Mouse (Mus musculus) thymus, adult 18-20 months (tissue): Measurements from ENCODE around the gene Gm37240.

ENCODE experiments used
- DNase-seq, 2 experiments: peaks; one replicate each; pipeline ENCODE4 v3.0.0; 2022; ENCODE audit warnings: mixed read lengths in 2 of 2

The Gm37240 gene

DNA sequence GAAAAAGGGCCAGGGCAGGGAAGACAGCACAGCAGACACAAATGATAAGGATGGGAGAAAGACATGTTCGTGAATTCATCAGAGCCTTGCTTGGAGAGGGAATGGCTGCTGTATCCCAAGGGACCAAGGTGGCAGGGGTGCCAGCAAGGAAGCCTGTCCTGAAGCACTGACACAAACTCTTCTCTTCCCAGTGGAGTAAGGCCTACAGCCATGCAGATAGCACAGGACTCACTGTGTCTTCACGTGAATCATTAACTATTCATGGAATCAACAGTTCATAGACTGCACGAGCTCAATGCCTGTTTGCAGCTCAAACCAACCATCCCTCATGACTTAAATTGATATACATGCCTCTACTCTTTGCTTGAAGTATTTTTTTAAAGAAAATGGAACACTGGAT, 209.4 kb downstream of the Gm37240 start:
- DNase-seq, result no peak

DNA sequence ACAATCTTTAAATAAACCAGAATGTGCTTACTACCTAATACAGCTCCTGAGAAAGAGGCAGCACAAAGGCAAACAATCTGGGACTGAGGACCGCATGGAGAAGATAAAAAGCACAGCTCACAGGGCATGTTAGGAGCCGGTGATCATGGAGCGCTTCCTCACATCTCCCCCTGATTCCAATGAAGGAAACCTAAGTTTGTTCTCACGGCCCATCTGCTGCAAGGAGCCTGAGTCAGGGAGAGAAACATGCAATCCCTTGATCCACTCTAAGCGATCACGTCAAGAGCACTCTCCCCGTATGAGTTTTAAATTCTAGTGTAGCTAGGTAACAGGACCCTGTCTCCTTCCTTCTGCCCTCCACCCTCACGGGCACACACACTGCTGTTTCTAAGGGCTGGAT, 210.2 kb downstream of the Gm37240 start:
- no peak for DNase-seq

DNA sequence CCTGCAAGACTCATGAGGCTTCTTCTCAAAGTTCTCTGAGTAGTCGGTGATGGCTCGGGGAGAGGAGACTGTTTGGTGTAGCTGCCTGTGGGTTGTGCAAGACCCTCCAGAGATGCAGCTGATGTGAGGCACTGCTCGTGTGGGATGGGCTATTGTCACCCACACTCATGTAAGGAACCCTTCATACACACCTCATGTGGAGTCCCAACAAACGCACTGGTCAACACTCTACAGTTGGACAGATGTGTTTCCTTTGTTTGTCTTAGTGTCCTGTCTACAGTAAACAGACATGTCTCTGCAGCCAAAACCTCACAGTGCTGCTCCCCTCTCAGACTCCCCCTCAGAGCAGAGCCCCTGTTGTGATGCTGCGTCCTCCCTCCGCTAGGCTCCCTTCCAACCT, 217.5 kb downstream of the Gm37240 start:
- DNase-seq, result no peak

DNA sequence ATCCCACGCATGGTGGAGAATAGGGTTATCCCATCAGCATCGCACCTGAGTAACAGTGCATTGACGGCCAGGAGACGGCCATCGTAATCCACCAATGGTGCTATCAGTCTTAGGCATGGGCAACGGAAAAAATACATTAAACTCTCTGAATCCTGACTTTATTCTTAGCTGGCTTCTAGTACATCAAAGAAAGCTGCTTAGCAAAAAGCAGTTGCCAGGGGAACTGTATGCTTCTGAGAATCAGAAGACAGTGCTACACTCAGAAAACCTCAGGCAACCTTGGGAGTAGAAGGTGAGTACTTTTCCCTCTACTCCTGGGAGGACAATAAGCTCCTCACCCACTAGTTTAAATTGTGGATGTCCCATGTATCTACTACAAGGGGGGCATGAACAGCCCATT, 219.6 kb downstream of the Gm37240 start:
- no peak for DNase-seq

DNA sequence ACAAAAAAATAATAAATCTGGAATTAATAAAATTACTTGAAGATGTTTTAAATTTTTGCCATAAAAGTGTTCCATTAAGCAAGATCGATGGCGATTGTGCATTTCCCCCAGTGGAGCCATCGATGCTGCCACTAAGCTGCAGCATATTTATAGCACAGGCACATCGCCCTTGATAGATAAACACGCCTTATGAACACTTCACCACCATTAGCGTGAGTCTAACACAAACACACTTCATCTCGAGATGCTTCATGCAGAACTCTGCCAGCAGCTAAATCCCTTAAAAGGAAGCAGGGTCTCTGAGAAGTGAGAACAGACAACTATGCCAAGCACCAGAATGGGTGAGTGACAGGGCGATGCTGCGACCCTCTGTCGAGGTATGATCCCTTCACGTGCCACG, 220.6 kb downstream of the Gm37240 start:
- DNase-seq, result no peak

DNA sequence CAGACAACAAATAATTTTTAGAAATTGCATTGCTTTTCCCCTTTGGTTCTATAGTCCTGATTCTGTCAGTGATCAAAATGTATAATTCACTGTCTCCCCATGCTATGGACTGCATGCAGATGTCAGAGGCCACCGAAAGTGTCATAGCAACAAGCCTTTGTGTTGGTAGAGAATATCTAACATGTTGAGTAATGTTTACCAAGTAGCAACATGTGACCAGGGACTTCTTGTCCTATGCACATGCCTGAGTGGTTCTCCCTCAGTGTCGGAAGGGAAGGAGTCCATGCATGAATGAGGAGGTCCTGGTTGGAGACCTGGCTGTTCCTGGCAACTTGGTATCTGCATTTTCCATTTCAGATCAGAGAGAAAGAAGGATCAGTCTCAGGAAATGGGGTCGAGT, 221.2 kb downstream of the Gm37240 start:
- DNase-seq, result no peak

DNA sequence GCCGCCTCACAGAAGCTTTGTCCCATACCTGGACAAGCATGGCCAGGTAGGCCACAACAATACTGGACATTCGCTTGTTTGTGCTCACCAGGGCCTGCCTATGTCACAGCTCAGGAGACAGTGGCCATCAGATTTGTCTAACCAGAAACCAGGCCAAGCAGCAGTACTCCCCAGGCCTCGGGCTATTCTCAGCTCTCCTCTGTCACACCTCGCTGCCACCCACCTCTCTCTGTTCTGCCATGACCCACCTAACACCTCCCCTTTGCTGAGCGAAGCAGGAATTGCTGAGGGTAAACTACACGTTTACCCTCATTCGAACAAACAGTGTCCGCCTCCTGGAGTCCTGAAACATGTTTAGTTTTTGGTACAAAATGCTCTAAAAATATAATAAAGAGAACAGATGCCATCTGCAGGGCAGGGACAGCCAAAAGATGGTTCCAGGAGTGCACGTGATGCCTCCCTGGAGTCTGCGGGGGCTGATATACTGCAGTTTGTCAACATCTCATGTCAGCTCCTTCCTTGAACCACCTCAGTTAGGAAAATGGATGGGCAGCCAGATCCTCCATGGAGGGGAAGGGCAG, 222.6 kb downstream of the Gm37240 start:
- DNase-seq, result no peak

DNA sequence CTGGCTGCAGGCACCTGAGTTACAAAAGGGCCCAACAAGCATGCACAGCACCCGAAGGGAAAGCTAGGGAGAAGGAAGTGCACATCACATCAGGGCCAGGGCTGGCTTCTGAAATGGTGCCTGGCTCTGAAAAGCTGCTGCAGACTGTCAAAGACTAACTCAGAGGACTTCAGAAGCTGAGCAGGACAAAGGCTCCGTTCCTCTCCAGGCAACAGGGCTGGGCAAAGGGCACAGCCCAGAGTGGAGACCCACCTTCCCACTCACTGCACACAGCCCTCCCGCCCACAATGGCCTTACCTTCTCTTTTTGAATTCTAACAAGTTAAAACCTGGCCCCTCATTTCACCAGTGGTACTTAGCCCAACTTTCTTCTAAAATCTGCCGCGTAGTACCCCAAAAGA, 223.5 kb downstream of the Gm37240 start:
- DNase-seq, result no peak

DNA sequence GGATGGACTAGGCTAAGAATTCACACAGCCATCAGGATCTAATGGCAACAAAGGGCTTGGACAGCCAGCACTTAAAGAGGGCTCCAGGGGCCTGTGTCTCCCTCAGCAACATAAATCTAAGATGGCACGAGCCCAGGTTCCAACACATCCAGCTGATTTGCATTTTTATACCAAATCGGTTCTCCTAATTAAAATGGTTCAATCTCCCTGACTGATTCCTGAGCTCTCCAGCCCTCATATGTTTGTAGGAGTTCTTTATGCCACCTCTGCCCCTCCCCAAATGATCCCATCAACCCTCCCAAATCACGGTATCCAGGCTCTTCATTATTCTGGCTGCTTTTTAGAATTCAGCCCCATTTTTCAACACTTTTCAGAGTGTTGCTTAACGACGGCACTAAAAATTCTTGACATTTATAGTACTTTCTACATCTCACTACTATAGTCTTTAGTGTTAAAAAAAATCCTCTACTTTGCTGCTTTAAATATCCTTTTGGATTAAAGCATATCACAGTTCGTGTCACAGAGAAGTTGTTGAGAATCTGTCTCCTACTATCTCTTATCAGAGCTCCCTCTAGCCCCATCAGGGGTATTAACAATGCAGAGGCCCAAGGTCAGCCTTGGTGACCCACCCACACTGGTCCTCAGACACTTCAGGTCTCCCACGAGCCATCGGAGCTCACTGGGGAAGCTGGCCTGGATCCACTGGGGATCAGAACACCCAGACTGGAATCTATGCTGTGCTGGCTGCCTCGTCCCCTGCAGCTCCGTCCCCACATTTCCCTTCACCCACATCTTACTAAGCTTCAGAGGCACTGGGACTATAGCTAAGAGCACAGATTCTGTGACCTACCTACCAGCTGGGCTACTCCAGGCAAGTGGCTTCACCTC, 225.1 kb downstream of the Gm37240 start:
- DNase-seq, result no peak

DNA sequence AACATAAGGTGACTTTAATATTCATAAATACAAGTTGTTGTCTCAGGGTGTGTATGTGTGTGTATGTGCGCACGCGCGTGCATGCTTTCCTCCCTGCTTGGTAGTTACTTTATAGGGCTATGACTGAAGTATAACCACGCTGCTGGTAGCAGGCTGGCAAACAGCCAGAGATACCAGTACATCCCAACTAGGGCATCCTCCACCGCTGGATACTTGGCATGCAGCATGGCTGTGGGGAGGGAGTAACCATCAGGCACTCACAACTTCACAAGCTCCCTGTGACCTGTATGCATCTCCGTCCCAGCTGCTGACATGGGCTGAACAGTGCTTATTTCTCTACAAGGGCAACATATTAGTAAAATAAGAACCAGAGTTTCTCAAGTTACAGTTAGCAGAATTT, 227.6 kb downstream of the Gm37240 start:
- no peak for DNase-seq

DNA sequence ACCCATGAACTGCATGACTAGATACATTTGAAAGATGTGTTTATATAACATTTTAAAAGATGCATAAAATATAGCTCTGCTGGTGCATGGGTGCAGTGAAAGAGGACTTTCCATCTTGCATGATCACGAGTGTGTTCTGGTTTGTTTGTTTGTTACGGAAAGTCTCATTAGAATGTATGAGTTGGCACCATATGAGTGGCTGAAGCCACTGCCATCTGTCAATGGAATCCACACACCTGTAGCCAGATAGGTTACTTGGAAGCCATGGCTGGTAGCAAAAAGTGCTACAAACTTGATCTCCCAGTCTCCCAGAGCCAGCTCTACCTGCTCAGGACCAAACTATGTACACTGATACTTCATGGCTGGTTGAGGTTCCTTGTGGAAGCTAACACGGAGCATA, 231.8 kb downstream of the Gm37240 start:
- DNase-seq, result no peak

DNA sequence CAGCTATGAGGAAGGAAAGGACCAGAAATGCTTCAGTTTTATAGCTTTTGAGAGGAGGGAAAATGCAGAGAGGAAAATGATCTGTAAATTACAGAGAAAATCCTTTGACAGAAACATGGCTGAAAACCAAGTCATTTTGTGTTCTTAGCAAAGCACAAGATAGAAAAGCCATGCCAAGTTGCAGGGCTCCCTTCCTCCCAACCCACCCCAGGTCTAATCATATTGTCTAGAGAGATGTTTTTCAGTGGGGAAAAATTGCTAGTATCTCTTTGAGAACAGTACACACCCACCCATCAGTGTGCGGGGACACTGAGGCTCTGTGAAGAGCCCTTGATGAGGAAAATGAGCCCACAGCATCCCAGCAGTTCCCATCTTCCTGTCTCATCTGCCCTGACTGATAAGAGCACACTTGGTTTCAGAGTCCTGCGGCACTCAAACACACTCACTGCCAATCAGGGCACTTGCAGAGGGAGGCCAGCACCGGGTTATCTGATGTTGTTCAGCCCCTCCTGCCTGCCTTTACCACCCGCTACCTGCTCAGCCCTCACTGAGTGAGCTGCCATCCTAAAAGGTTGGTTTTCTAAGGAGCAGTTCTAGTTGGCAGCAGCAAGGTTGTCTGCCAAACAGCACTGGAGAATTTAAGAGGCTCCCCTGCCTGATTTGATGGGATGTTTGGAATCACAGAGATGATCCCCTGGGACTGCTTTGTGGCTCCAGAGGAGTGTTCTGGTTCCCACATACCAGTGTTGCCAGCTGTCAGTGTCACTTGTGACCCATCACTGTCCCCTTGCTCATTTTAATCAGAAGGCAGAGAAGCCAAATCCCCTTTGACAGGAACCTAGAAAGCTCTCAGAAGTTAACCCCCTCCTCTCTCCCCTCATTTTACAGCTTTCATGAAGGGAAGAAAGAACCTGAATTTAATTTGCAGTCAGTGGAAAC, 234.3 kb downstream of the Gm37240 start:
- DNase-seq, result no peak

DNA sequence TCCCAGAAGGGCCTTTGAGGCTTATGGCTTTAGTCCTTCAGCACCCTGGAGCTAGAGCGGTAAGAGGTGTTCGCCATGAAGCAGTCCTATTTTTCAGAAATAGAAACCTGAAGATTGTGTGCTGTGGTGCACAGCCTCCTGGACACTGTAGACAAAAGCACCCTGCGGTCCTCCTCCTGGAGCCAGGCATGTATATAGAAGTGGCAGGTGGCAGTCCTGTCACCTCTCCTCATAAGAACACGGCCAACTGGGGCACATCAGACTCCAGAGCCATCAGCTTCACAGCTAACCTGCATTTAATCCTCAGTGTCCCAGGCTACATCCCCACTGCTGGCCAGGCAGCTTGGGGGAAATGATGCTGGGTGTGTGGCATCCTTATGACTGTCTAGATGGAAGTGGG, 238.1 kb downstream of the Gm37240 start:
- DNase-seq, result no peak

DNA sequence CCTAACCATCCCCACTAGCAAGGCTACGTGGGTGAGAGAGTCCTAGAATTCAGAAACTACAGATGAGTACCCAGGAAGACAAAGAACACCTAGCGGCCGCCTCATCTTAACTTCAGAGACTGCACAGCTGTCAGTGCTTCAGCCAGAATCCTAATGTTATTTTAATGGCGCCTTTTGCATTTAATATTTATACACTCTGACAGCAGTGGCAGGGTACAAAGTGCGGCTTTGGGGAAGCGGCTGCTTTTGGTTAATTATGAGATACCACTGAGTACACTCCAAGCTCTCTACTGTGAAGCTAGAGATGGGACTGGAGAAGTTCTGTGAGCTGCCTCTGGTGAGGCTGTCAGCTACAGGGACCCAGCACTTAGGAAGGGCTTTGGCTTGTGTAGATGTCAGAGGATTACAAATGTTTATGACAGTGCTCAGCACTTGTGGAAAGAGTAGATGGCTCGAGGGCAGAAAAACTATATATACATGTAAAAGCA, 241.8 kb downstream of the Gm37240 start:
- no peak for DNase-seq

DNA sequence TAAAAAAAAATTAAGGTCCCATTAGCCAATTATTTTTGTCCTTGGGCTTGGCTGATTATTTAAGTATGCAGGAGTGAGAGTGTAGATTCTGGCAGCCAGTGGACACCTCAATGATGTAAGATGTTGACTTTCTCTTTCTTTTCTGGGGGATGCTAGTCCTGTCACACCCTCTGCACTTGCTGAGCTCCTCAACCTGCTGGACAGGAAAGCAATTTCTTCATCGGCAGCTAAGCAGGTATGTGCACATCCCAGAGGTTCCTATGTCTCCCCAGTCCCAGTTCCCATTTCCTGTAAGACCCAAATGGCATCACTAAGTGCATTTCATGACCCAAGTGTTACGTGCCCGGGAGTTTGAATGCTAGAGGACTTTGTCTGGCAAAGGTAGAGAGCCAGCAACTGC, 242.5 kb downstream of the Gm37240 start:
- no peak for DNase-seq

DNA sequence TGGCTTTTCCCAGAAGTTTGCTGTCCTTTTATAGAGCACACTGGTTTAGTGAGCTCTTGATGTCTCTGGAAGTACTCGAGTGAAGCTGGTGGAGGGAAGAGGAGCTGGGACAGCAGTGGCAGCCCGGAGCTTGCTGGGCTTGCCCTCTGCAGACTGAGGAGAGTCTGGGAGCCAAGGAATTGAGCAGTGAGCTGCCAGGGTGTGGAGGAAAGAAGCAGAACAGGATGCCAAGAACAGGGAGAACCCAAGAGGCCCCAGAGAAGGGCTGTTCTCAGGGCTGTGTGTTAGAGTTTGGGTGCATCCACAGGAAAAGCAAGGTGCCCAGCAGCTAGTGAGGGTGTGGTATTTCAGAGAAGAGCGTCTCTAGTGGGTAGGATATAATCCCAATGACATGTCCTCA, 245.6 kb downstream of the Gm37240 start:
- no peak for DNase-seq

DNA sequence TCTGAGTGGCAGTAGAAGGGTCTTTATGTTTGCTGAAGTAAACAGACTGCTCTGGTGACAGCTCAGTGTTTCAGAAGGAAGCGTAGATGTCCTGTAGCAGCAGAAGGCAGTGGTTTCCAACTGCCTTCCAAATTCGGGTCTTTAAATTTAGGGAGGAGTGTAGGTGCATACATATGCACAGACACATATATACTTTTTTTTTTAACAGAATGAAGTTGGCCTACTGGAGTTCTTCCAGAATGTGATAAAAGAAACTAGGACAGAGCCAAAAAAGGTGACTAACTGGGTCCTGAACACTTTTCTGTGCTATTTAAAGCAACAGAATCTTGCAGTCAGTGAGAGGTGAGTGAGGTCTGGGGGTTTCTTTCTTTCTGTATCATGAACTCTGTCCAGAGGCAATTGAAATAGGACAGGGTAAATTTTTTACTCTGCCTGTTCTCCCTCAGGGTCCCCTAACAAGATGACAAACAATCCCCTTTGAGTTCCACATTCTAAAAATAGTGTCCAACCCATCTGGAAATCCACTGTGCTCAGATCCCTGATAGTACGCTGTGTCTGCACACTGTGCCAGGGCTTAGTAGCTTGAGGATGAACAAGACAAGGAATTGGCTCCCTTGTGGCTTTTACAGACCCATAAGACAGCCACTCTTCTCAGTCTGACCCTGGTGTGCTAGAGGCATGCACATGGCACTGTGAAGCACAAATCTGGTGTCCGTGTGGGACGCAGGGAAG, 250.4 kb downstream of the Gm37240 start:
- DNase-seq, result no peak

DNA sequence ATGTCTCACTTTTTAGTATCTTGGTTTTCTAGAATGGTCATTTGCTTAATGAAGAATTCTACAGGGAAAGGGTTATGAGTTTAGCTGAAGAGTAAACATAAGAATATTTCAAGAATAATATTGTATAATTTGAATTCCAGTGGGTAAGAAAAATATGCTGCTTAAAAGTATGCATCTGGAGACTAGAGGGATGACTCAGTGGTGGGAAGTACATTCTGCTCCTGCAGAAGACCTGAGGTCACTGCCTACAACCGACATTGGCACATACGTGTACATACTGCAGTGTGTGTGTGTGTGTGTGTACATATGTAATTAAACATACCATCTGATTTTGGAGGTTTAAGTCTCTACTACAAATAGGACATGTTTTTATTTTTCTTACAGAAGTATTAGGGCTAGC, 251.7 kb downstream of the Gm37240 start:
- no peak for DNase-seq

DNA sequence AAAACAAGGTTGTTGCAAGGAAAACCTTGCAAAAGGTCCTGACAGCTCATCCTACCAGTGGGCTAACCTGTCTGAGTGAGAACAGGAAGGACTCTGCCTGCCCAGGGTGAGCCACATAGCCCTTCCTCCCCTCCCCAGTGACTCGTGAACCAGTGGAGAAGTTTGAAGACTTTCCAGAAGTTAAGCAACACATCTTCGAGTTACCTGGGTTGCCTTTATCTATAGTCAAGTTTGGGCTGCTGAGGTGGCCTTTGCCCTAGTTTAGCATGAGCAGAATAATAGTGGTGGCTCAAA, 252.2 kb downstream of the Gm37240 start:
- DNase-seq, result no peak

DNA sequence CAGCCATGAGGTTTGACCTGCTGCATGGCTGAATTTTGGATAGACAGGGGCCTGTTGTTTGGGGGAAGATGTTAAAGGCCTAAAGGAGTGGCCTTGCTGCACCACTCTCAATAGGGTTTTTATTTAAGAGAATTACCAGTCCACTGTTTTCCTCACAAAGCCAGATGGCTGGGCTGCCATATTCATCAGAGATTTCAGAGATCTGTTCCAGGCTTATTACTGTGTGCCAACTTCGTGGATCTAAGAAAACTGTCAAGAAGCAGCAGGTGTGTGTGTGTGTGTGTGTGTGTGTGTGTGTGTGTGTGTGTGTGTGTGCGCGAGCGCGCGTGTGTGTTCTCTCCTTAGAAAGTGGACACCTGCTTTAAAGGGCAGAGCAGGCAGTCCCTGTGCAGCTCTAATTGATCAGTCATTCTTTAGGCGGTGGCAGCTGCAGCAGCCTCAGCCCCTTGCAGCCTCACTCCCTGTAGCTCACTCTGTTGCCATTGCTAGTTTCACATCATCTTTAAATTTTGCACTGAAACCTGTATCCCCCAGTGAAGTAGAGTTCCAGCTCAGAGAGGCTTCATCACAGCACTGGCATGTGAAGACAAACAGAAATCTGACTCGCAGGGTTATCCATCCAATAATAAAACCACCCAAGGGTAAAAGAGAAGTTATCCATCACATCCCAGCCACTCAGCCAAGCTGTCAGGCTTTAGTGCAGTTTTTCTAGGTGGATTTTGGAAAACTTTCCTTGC, 252.8 kb downstream of the Gm37240 start:
- DNase-seq, result no peak

DNA sequence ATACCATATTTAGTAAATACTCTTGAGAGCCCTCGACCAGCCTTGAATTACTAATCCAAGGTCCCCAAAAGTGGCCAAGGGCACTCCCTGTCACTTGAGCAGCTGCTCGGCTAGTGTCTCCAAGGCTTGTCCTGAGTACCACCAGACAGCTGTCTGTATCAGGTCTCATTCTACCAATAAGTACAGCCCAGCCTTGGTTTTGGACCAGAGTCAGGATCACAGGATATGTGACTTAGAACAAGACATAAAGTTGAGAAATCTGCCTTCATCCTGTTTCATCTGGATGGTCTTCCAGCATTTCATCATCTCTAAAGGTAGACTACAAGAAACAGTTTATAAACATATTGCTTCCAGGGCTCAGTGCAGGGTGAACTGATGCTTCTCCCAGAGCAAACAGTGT, 253.6 kb downstream of the Gm37240 start:
- no peak for DNase-seq

DNA sequence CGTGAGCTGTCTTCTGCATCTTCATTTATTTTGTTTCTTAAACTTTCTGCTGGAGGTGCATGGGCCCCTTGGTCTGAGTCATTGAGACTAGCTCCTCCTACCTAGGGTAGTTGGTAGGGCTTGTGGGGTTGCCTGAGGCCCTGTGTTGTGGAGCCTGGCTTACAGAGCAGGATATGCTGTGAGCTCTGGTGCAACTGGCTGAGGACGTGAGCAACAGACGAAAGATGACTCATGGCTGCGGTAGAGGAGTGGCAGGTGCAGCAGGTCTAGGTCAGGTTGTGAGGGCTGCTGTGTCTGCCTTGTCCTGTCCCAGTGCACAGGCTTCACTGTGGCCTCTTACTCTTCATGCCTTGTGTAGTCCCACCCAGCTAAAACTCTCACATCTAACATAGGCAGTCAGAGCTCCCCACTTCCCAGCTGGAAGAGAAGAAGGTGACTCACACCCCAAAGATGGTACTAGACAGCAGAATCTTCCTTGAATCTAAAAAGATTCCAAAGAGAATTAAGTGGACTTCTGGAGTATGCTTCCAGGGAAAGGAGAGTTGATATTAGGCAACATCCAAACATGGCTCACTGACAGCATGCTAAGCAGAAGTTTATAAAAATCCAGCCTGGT, 257.3 kb downstream of the Gm37240 start:
- no peak for DNase-seq
